Mouse (Mus musculus) gastrocnemius, adult 2 months (tissue): ENCODE measurements around the gene Rhox9. TPM values are rescaled to one million over a fixed set of nuclear protein-coding genes. Genes with fewer than 3 reads are reported as not detected.
"Not testable (repeated sequence)": the region's sequence is repeated elsewhere in the genome, so short reads cannot be mapped to it uniquely, and the experiment has no call there.

Experiments used
- DNase-seq: peaks from one replicate; pipeline ENCODE4 v3.0.0; 2022
- H3K27ac ChIP-seq: fragments of 200-600 bp; 2 replicates; pipeline ENCODE4 v1.8.1; 2022; ENCODE audit warnings: mild to moderate bottlenecking
- H3K4me3 ChIP-seq: fragments of 200-600 bp; 2 replicates; pipeline ENCODE4 v1.8.1; 2022; ENCODE audit warnings: mild to moderate bottlenecking, moderate library complexity
- CTCF ChIP-seq: fragments of 200-600 bp; IDR thresholded peaks from 2 replicates; pipeline ENCODE4 v1.8.1; 2022; ENCODE audit warnings: antibody characterized with exemption, mild to moderate bottlenecking, moderate library complexity
- intact Hi-C: fragments of 180-260 bp; cut with DNase I; formaldehyde crosslinking; loops from one replicate; pipeline ENCODE4 v1.15.1; 2025
- long read RNA-seq, 2 experiments: library from polyadenylated mRNA; stranded (forward); transcript quantifications; one replicate each; pipeline ENCODE4 v2.0.0; 2021
- total RNA-seq, 2 experiments: library from RNA; stranded (reverse); gene quantifications; 2 replicates each; pipeline ENCODE4 v1.2.3; 2021

Gene Rhox9
- total RNA-seq: not detected
- long read RNA-seq, experiment 1: 0 reads
- long read RNA-seq, experiment 2: 0 reads

DNA sequence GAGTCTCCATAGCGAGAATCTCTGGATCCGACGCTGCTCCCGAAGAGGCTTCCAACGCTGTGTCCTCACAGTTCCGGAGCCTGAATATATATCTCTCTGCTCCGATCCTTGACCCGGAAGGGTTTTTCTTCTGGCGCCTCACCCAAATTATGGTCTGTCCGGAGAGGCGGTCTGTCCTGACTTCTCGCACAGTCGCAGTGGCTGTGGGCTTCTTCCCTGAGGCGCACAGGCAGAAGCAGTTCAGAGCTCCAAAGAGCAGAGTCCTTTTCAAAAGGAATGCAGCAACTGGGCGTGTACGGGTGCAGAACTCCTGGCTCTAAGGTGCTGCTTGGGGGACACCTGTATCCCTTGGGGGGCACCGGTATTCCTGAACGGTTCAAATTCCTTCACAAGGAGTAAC, at the start of gene Rhox9:
TSS of gene Rhox9 (minus strand) at position 101 of the 400 bp plus-strand sequence.
- DNase-seq, H3K4me3 ChIP-seq, intact Hi-C loops, H3K27ac ChIP-seq: not testable (repeated sequence)

DNA sequence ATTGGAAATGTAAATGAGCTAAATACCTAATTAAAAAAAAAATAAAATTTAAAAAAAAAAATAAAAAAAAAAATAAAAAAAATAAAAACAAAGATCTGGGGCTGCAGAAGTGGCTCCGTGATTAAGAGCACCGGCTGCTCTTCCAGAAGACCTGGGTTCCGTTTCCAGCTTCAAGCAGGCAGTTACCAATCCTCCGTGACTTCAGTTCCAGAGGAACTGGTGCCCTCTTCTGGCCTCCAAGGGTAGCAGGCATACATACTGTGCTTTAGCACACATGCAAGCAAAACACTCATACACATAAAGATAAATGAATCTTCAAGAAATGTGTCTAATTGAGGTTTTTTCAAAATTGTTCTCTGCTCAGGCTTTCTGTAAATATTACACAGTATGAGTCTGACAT, 14.7 kb upstream of the Rhox9 start:
- no peak overlapping the region for H3K27ac ChIP-seq
- intact Hi-C loops: no loop called here
- no peak overlapping the region for H3K4me3 ChIP-seq
- no peak for DNase-seq
- TF ChIP-seq CTCF: peak; percentile 43

DNA sequence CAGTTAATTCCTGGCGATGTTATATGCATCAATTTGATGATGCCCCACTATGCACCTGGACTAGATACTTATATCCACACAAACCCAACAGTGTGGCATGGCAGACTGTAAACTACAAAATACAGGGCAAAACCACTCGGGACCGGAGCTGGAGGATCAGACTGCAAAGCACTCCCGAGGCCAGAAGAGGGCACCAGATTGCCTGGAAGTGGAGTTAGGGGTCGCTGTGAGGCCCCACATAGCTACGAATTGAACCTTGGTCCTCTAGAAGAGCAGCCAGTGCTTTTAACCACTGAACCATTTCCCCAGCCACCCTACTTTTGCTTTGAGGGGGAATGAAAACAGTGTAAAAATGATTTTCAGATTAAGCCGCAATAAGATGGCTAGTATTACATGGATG, 7.0 kb upstream of the Rhox9 start:
- Histone ChIP-seq H3K4me3 (no peak overlapping the region), H3K27ac (no peak overlapping the region)
- peak; percentile 23; the same call in 1 of the 2 replicates for TF ChIP-seq CTCF
- no peak for DNase-seq
- intact Hi-C loops: no loop called here

DNA sequence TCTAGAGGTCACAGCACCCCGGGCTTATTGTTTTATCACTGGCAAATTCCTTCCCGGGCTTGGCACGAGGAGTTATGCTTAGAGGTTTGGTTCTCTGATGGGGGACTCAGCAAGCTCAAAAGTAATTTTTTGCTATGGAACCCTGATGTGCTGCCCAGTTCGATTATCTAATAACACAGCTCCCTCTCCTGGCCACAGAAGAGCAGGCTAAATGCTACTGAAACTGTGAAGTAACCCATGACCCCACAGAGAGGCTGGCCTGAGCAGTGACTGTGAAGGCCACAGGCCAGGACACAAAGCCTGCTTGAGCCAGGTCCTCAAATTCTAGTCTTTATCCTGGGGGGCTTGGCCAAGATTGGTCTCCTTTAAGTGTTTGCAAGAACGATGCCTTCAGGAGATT, 2.2 kb upstream of the Rhox9 start:
- intact Hi-C loops: no loop called here
- no peak for DNase-seq
- TF ChIP-seq CTCF: peak; percentile 22; the same call in 1 of the 2 replicates
- Histone ChIP-seq H3K4me3 (no peak overlapping the region), H3K27ac (no peak overlapping the region)

DNA sequence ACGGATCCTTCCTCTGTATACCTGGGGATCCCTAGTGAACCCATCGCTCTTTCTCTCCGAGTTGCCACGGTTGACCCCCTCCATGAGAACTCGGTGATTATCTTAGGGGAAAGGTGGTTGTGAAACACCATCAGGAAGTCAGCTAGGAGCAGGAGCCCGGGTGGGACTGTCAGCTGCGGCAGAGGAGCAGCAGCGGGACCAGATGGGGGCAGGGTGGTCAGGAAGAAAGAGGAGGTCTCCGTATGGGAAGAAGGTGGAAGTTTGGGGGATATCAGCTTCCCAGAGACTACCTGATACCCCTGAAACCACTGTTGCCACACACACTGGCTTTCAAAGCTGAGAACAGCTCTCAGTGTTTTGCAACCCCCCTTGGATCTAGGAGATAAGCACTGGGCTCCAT, 4.4 kb downstream of the Rhox9 start, which contains the start of gene Rhox7b:
TSS of gene Rhox7b (minus strand) at position 101 of the 400 bp plus-strand sequence.
- DNase-seq, intact Hi-C loops, H3K27ac ChIP-seq, H3K4me3 ChIP-seq: not testable (repeated sequence)

DNA sequence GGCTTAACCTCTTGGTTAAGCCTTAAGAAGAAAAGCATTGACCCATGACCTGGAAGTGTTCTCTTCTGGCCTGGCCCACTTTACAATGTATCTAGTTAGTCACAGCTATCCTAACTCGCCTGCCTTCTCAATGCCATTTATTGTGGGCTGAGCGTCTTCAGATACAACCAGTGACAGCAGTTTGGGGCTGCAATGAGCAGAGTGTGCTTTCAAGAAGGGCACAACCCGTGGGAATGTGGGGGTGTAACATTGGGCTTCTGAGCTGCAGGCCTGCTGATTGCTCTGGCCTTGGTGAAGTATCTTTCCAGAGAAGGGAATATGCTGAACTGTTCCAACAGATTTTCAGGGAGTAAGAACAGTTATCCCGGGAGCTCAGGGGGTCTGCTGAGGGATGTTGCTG, 22.7 kb downstream of the Rhox9 start, which contains the start of gene Rhox8:
TSS of gene Rhox8 (minus strand) at position 101 of the 400 bp plus-strand sequence.
- intact Hi-C loops: no loop called here
- H3K4me3 ChIP-seq: no peak within 1 kb of the TSS
- no peak within 1 kb of the TSS for H3K27ac ChIP-seq
- DNase-seq: no peak
- TF ChIP-seq CTCF: no peak

DNA sequence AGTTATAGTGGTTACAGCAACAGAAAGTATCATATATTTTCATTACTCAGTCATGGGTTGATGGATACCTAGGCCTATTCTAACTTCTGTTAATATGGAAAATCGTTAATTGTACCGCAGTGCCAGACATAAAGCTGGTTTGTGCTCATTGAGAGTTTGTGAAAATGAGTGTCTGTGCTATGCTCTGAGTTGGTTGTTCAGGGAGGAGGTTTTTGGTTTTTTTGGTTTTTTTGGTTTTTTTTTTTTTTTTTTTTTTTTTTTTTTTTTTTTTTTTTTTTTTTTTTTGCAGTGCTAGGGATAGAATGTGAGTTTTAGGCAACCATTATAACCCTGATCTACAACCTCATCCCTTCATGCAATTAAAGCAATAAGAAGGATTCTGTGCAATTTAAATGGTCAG, 29.9 kb downstream of the Rhox9 start:
- Histone ChIP-seq H3K27ac (no peak overlapping the region), H3K4me3 (no peak overlapping the region)
- no peak for TF ChIP-seq CTCF
- intact Hi-C loops: no loop called here
- no peak for DNase-seq

Other genes starting within 250 kb of the Rhox9 start
- not detected for gene Rhox3h, start 233.0 kb downstream of the Rhox9 start, total RNA-seq
- gene Rhox2h, start 228.5 kb downstream of the Rhox9 start, total RNA-seq: not detected
- gene Rhox5, start 96.9 kb downstream of the Rhox9 start, total RNA-seq: not detected
- gene Rhox6, start 74.9 kb downstream of the Rhox9 start, total RNA-seq: not detected
- not detected for gene Rhox7a, start 70.1 kb downstream of the Rhox9 start, total RNA-seq
- gene Rhox8, start 22.8 kb downstream of the Rhox9 start, total RNA-seq: not detected
- not detected for gene Rhox7b, start 4.5 kb downstream of the Rhox9 start, total RNA-seq
- gene Btg1-ps1, start 117.0 kb upstream of the Rhox9 start, total RNA-seq: not detected
- gene Btg1-ps2, start 141.3 kb upstream of the Rhox9 start, total RNA-seq: not detected
- not detected for gene Rhox10, start 164.7 kb upstream of the Rhox9 start, total RNA-seq
- gene Rhox11, start 183.4 kb upstream of the Rhox9 start, total RNA-seq: not detected
- not detected for gene Rhox12, start 209.1 kb upstream of the Rhox9 start, total RNA-seq
- not detected for gene Rhox13, start 219.4 kb upstream of the Rhox9 start, total RNA-seq